Mouse (Mus musculus): Measurements from ENCODE around the gene Hmmr. TPM values are rescaled to one million over a fixed set of nuclear protein-coding genes. Genes with fewer than 3 reads are reported as not detected.
A peak's percentile ranks its signal among the peaks of the same experiment; 100 is the strongest.

Hmmr gene
- polyA plus RNA-seq (2015; fragmentation: Nextera tagmentation; extraction: Ambion mirVana) = 8.3 and 8.7 TPM in 2 replicates

- Histone ChIP-seq H3K9me3 (ENCODE audit: control insufficient read depth) (no peaks in the 10 kb centered on the region), H3K27ac (ENCODE audit: low read depth, low read length) (peak within 1 kb of the TSS; percentile 74), H3K27me3 (replicated peaks; ENCODE audit: control insufficient read depth, insufficient read depth, low read length) (no peaks in the 10 kb centered on the region), H3K36me3 (ENCODE audit: control insufficient read depth, insufficient read depth) (peaks cover 14% of the 10 kb centered on the region), H3K4me2 (replicated peaks; ENCODE audit: low read depth) (peak within 1 kb of the TSS; percentile 92), H3K9ac (ENCODE audit: low read depth, low read length) (peak within 1 kb of the TSS; percentile 85), H3K4me1 (replicated peaks; ENCODE audit: control insufficient read depth, insufficient read depth, low read length) (no peaks in the 10 kb centered on the region), H3K4me3 (ENCODE audit: low read depth, low read length) (peak within 1 kb of the TSS; percentile 77)
- WGBS = under 1% methylated on average over 52 of the region's 52 CpGs
- TF ChIP-seq CTCF (IDR thresholded peaks at IDR 0.05; ENCODE audit: low read depth) = no peak
- ATAC-seq = peak; percentile 100
Measured at GRCm38 (mm10) chr11:40733339-40734174, at the start of gene Hmmr, which contains the start of gene Nudcd2. TSS of gene Hmmr (minus strand) at chr11:40733422. TSS of gene Nudcd2 (plus strand) at chr11:40733667.

- Histone ChIP-seq H3K9ac (ENCODE audit: low read depth, low read length) (no peak overlapping the region), H3K9me3 (ENCODE audit: control insufficient read depth) (no peaks in the 10 kb centered on the region), H3K27me3 (replicated peaks; ENCODE audit: control insufficient read depth, insufficient read depth, low read length) (no peaks in the 10 kb centered on the region), H3K36me3 (ENCODE audit: control insufficient read depth, insufficient read depth) (no peaks in the 10 kb centered on the region), H3K27ac (ENCODE audit: low read depth, low read length) (no peak overlapping the region), H3K4me1 (replicated peaks; ENCODE audit: control insufficient read depth, insufficient read depth, low read length) (no peaks in the 10 kb centered on the region), H3K4me3 (ENCODE audit: low read depth, low read length) (no peak overlapping the region), H3K4me2 (replicated peaks; ENCODE audit: low read depth) (no peak overlapping the region)
- no peak for TF ChIP-seq CTCF (IDR thresholded peaks at IDR 0.05; ENCODE audit: low read depth)
- WGBS = 69% methylated on average over 2 of the region's 2 CpGs
- ATAC-seq = no peak
Measured at GRCm38 (mm10) chr11:40781857-40782256, 48.6 kb upstream of the Hmmr start.

GRCm38 (mm10) chr11:40775315-40776269, 42.4 kb upstream of the Hmmr start:
- Histone ChIP-seq H3K4me2 (replicated peaks; ENCODE audit: low read depth) (0 out of 2 replicates have a peak overlapping the region, but pooled peaks have one; percentile 21), H3K27me3 (replicated peaks; ENCODE audit: control insufficient read depth, insufficient read depth, low read length) (no peaks in the 10 kb centered on the region), H3K36me3 (ENCODE audit: control insufficient read depth, insufficient read depth) (no peaks in the 10 kb centered on the region), H3K4me3 (ENCODE audit: low read depth, low read length) (no peak overlapping the region), H3K27ac (ENCODE audit: low read depth, low read length) (no peak overlapping the region), H3K9me3 (ENCODE audit: control insufficient read depth) (no peaks in the 10 kb centered on the region), H3K4me1 (replicated peaks; ENCODE audit: control insufficient read depth, insufficient read depth, low read length) (no peaks in the 10 kb centered on the region), H3K9ac (ENCODE audit: low read depth, low read length) (no peak overlapping the region)
- TF ChIP-seq CTCF (IDR thresholded peaks at IDR 0.05; ENCODE audit: low read depth) = peak; percentile 80
- 48% methylated on average over 12 of the region's 12 CpGs for WGBS
- ATAC-seq = no peak

- no peak for TF ChIP-seq CTCF (IDR thresholded peaks at IDR 0.05; ENCODE audit: low read depth)
- WGBS = 75% methylated on average over 4 of the region's 4 CpGs
- no peaks in the 10 kb centered on the region for H3K27me3 ChIP-seq (replicated peaks; ENCODE audit: control insufficient read depth, insufficient read depth, low read length)
- ATAC-seq = no peak
- H3K9me3 ChIP-seq (ENCODE audit: control insufficient read depth) = no peaks in the 10 kb centered on the region
- H3K4me1 ChIP-seq (replicated peaks; ENCODE audit: control insufficient read depth, insufficient read depth, low read length) = no peaks in the 10 kb centered on the region
- no peak overlapping the region for H3K9ac ChIP-seq (ENCODE audit: low read depth, low read length)
- no peak overlapping the region for H3K4me3 ChIP-seq (ENCODE audit: low read depth, low read length)
- no peak overlapping the region for H3K27ac ChIP-seq (ENCODE audit: low read depth, low read length)
- H3K36me3 ChIP-seq (ENCODE audit: control insufficient read depth, insufficient read depth) = no peaks in the 10 kb centered on the region
- no peak overlapping the region for H3K4me2 ChIP-seq (replicated peaks; ENCODE audit: low read depth)
Measured at GRCm38 (mm10) chr11:40764690-40765089, 31.5 kb upstream of the Hmmr start.

GRCm38 (mm10) chr11:40763395-40763794, 30.2 kb upstream of the Hmmr start:
- Histone ChIP-seq H3K36me3 (ENCODE audit: control insufficient read depth, insufficient read depth) (no peaks in the 10 kb centered on the region), H3K9me3 (ENCODE audit: control insufficient read depth) (no peaks in the 10 kb centered on the region), H3K27me3 (replicated peaks; ENCODE audit: control insufficient read depth, insufficient read depth, low read length) (no peaks in the 10 kb centered on the region), H3K4me1 (replicated peaks; ENCODE audit: control insufficient read depth, insufficient read depth, low read length) (no peaks in the 10 kb centered on the region), H3K4me3 (ENCODE audit: low read depth, low read length) (no peak overlapping the region), H3K9ac (ENCODE audit: low read depth, low read length) (no peak overlapping the region), H3K4me2 (replicated peaks; ENCODE audit: low read depth) (no peak overlapping the region), H3K27ac (ENCODE audit: low read depth, low read length) (no peak overlapping the region)
- ATAC-seq = no peak
- WGBS = 21% methylated on average over 2 of the region's 2 CpGs
- peak; percentile 71 for TF ChIP-seq CTCF (IDR thresholded peaks at IDR 0.05; ENCODE audit: low read depth)

GRCm38 (mm10) chr11:40759896-40760295, 26.7 kb upstream of the Hmmr start:
- no peaks in the 10 kb centered on the region for H3K4me1 ChIP-seq (replicated peaks; ENCODE audit: control insufficient read depth, insufficient read depth, low read length)
- ATAC-seq = no peak
- no peak for TF ChIP-seq CTCF (IDR thresholded peaks at IDR 0.05; ENCODE audit: low read depth)
- H3K36me3 ChIP-seq (ENCODE audit: control insufficient read depth, insufficient read depth) = no peaks in the 10 kb centered on the region
- H3K9me3 ChIP-seq (ENCODE audit: control insufficient read depth) = no peaks in the 10 kb centered on the region
- H3K4me2 ChIP-seq (replicated peaks; ENCODE audit: low read depth) = no peak overlapping the region
- no peaks in the 10 kb centered on the region for H3K27me3 ChIP-seq (replicated peaks; ENCODE audit: control insufficient read depth, insufficient read depth, low read length)
- no peak overlapping the region for H3K27ac ChIP-seq (ENCODE audit: low read depth, low read length)
- H3K4me3 ChIP-seq (ENCODE audit: low read depth, low read length) = no peak overlapping the region
- H3K9ac ChIP-seq (ENCODE audit: low read depth, low read length) = no peak overlapping the region
- 87% methylated on average over 8 of the region's 8 CpGs for WGBS
